Mouse (Mus musculus): ENCODE results near the gene Utp4.
"Not testable (repeated sequence)": the region's sequence is repeated elsewhere in the genome, so short reads cannot be mapped to it uniquely, and the experiment has no call there.

Utp4 gene

DNA sequence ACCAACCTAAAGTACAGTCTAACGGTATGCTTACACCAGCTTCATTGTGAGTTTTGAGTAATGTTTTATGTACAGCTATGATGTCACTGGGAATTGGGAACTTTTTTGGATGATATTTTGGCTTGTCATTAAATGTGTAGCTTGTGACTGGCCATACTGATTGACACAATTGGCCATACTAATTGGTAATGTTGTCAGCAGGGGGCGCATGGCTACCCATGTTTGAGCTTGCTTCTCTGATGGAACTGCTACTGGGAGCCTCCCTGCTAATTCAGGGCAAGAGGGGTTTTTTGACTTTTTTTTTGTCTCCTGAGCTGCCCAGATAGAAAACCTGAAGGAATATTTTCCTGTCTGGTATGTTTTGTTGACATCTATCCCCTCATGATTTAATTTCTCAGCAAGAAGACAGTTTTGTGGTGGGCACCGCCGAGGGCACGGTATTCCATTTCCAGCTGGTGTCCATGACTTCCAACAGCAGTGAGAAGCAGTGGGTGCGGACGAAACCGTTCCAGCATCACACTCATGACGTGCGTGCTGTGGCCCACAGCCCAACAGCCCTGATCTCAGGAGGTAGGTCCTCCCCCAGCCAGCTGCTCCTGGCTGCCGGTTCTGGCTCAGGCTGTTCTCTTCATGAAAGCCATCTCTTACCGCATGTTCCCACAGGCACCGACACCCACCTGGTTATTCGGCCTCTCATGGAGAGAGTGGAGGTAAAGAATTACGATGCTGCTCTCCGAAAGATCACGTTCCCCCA is 12.5 kb downstream of the Utp4 start:
- DNase-seq (ENCODE audit: low spot score), result peak; percentile 75

DNA sequence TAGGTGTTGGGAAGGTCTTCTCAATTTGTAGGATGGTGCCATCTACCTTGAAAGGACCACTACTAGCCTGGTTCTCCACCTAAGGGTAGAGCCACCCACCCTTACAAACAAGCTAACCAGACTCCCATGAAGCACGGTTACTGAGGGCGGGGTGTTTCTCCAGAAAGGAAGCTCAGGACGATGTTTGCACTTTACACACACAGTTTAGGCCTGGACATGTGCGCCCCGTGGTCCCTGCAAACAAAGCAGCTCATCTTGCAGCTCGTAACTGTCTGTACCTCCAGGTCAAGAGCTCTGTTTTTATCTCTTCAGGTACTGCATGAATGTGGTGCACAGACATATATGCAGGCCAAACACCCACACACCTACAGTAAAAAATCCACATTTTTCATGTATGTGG is 13.2 kb downstream of the Utp4 start:
- DNase-seq (ENCODE audit: low spot score), result no peak

DNA sequence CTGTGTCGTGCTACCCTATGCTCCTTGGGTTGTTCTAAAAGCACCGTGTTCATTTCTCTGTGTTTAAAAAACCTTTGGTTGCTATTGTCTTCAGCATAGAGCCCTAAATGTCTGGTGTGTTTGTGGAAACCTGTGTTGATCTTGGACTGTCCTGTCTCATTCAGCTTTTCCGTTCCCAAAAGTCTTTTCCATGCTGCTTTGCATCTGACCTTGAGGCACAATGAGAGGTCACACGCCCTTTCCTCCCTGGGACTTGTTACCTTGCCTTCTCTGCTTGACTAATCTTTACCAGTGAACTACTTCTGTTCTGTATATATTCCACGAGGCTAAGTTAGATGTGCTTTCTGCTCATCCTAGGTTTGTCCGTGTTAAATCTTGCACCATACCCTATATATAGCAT is 14.0 kb downstream of the Utp4 start:
- no peak for DNase-seq (ENCODE audit: low spot score)

DNA sequence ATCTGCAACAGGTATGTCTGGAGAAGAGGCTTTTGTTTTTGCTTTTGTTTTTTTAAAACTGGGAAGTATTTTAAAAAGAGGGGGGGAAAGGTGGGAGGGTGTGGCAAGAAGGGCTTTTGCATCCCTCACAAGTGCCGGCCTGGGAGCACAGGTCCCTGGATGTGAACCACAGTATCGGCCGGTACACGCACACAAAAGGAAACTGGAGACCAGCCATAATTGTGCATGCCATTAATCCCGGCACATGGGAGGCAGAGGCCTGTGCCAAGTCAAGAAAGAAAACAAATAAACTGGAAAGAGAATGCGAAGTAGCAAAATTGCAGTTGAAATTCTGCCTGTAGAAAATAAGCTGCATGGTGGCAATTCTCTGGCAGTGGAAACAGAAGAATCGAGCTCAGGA is 14.9 kb downstream of the Utp4 start:
- DNase-seq (ENCODE audit: low spot score), result no peak

DNA sequence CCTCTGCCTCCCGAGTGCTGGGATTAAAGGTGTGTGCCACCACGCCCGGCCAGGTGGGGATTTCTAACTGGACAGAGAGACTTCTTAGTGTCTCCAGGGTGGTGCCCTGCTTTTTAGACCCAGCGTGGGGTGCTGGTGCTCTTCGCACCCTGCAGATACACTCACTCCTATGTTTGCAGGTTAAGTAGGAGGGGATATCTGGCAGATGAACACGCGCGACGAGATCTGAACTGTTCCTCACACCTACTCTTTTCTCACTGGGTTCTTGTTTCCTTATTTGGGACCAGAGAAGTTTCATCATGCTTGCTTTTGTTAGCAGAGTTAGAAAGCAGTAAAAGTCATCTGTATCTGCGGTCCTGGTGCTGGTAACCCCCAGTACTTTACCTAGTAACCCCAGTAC is 20.2 kb downstream of the Utp4 start:
- DNase-seq (ENCODE audit: low spot score), result no peak

DNA sequence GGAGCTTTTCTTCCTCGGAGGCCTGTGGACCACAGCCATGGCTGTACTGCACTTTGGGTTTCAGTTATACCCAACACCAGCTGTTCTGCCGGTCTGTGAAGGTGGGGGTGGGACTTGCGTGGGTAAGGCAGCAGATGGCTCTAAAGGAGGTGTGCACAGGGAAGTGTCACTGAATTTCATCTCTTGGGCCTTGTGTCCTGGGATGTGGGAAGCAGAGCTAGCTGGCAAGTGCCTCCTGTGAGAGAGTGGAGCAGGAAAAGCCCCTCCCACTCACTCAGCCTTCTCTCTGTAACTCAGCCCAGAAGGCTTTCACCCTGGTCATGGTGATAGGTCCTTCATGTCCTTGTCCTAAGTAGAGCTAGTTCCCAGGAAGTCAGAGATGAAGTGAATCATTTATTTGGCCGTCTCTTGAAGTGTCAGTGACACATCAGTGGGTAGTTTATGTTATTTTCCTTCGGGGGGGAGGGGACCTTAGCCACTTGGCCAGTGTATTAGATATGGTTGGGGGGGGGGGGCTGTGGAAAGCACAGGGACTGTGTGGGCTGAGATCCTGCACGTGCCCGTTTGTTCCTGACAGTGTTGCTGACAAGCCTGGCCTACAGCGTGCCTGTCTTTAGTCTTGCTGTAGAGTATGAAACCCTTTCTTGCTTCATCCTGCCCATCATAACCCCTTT is 26.4 kb downstream of the Utp4 start:
- no peak for DNase-seq (ENCODE audit: low spot score)

DNA sequence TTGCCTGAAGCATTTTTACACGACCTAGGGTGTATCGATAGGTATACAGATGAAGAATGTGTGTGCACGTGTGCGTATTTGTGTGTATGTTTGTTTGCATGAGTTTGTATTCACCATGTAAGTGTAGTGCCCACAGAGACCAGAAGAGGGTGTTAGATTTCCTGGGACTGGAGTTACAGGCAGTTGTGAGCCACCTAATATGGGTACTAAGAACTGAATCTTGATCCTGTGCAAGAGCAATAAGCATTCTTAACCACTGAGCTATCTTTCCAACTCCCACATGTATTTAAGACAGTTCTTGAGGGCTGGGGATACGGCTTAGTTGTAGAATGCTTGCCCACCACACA is 26.9 kb downstream of the Utp4 start:
- no peak for DNase-seq (ENCODE audit: low spot score)

DNA sequence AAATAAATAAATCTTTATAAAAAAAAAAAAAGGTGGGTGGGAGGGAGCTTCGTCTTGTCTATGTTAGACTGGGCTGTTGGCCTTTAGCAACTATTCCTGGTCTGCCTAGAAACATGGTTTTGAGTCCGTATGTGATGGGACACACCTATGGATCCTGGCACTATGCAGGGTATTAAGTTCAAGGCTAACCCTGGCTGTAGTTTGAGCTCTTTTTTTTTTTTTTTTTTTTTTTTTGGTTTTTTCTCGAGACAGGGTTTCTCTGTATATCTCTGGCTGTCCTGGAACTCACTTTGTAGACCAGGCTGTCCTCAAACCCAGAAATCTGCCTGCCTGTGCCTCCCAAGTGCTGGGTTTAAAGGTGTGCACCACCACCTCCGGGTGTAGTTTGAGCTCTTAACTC is 30.6 kb downstream of the Utp4 start:
- DNase-seq (ENCODE audit: low spot score), result no peak

DNA sequence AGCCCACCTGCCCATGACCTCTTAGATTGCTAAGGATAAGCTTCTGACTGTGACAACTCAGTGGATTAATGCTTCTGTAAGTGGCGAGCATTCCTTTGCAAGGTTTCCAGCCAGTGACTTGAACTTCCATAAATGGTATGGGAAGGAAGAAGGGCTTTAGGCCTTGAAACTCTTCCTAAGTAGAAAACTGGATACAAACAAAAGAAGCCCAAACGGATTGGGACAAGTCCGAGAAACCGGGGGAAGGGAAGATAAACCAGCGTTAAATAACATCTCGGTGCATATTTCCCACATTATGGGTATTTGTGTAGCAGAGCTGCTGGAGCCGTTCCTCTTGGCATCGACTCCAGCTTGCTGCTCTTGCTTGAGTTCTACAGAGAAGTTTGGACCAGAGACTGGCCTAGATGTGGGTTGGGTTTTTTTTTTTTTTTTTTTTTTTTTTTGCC is 31.5 kb downstream of the Utp4 start:
- DNase-seq (ENCODE audit: low spot score), result no peak

DNA sequence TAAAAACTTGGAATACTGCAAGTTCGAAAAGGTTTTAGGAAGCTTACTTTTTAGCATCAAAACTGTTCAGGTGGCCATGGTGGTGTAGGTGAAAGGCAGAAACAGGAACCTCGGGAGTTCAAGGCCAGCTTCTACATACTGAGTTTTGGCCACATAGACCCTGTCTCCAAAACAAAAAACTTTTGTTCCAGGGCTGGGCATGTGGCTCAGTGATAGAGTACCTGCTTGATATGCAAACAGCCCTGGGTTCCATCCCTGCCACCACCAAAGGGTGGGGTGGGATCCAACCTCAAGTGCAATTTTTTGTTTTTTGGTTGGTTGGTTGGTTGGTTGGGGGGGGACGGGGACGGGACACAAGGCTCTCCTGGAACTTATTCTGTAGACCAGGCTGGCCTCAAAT is 32.0 kb downstream of the Utp4 start:
- DNase-seq (ENCODE audit: low spot score), result no peak

DNA sequence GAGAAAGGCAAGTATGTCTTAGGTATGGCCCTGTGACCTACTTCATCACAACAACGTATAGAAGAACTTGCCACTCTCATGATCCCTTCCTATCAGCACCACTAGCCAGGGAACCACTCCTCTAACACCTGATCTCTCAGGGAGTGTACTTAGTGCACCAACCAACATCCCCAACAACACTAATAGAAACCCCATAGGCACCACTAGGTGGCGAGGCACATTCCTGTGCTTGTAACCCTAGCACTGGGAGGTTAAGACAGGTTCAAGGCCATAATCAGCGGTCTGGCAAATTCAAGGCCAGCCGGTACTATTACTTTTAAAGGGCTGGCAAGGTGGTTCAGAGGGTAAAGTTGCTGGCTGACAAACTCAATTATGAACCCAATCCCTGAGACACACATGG is 33.8 kb downstream of the Utp4 start:
- peak; percentile 58 for DNase-seq (ENCODE audit: low spot score)

DNA sequence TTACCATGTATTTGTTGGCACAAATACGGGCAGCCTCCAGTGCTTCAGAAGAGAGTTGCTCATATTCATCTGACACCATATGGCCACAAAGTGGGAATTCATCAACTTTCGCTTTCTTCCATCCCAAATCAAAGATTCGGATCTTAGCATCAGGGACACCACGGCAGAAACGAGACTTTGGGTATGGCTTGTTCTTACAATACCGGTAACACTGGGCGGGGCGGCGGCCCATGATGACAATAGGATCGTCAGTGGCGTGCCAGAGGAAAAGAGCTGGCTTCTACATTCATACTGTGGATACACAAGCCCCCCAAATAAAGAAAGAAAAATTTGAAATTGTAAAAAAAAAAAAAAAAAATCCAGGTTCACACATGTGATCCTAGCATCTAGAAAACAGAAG is 34.7 kb downstream of the Utp4 start:
- not testable (repeated sequence) for DNase-seq (ENCODE audit: low spot score)

DNA sequence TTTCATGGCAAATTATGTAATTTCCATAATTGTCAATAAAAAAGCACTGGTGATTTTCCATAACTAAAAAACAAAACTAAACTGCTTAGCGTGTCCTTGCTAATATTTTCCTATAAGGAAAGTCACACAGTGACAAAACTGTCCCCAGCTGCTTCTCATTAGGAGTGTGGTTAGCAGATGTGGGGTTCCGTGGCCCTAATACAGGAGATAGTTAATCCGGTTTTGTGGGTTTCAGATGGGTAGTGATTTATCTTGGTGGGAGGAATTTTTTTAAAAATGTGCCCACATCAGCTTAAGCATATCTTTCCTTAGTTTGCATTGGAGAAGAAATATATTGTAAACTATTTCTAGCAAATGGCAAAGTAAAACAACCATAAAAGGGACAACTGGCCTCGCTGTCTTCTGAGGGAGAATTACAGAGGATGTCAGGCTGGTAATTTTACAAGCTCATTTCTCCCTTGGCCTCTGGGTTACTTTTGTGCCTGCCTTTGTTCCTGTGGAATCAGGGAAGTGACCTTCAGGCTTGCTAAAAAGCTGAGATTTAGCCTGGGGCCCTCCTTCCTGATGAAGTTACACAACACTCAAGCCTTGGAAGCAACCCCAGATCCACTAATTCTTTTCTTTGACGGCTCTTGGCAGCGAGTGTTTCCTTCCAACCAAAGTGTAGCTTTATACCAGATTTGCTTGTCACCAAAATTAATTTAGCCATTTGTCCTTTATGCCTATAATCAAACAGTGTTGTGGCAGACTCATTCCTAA is 35.9 kb downstream of the Utp4 start:
- peak; percentile 25 for DNase-seq (ENCODE audit: low spot score)

DNA sequence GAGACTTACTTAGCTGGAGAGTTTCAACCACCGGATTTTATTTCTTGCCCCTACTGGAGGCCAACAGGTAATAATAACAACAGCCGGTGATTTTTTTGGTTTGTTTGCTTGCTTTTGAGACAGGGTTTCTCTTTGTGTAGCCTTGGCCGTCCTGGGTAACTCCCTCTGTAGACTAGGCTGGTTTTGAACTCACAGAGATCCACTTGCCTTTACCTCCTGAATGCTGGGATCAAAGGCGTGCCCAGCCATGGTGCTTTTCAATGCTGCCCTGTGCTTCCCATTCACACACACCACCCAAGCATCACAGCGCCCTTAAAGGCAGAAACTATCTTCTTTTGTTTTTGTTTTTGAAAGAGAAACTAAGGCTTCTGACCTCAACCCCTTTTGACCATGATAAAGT is 36.5 kb downstream of the Utp4 start:
- DNase-seq (ENCODE audit: low spot score), result no peak

DNA sequence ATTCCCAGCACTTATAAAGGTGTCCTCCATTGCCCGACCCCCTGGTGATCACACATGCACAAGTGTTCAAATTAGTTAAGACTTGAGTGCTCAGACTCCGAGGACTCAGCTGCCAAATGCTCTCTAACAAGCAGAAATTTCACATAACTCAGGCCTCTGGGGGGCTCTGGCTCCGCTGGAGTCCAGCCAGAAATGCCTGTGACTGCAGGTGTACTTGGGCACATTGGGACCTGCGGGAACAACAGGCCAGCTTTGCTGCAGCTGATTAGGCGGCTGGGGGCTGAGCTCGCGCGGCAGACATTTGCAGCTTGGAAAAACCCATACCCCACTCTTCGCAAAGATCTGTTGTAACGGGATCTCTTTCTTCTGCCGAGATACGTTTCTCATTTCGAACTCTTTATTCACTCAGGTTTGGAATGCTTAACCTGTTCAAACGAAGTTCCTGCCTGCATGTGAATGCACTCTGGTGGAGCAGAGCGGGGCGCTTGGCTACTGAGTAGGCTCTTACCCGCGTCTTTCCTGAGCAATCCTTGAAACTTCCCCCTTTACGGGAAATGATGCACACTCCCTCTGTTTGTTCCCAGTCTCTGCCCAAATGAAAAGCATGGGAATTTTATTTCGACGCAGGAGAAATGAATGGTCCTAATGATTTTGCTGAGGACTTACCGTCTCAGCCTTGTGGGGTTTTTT is 39.1 kb downstream of the Utp4 start:
- peak; percentile 29 for DNase-seq (ENCODE audit: low spot score)

DNA sequence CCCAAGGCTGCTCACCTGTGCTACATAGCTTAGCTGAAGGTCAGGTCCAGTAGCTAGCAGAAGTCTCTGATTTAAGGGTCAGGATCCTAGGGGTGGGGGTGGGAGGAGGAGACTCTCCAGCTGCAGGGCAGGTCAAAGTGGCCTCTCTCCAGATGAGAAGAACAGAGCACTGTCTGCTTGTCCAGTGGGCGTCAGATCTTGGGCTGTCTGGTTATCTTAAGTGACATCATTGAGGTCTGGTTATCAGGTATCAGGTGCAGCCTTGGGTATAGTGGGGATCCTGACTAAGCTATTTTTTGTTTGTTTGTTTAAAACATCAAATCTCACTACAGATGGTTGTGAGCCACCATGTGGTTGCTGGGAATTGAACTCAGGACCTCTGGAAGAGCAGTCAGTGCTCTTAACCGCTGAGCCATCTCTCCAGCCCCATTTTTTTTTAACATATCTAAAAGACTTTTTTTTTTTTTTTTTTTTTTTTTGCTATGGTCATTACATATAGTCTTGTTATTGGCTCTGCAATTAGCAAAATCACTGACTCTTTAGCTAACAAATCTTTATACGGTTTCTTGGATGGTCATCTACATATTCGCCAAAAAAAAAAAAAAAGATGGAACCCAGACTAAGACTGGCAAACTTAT is 40.2 kb downstream of the Utp4 start:
- no peak for DNase-seq (ENCODE audit: low spot score)

DNA sequence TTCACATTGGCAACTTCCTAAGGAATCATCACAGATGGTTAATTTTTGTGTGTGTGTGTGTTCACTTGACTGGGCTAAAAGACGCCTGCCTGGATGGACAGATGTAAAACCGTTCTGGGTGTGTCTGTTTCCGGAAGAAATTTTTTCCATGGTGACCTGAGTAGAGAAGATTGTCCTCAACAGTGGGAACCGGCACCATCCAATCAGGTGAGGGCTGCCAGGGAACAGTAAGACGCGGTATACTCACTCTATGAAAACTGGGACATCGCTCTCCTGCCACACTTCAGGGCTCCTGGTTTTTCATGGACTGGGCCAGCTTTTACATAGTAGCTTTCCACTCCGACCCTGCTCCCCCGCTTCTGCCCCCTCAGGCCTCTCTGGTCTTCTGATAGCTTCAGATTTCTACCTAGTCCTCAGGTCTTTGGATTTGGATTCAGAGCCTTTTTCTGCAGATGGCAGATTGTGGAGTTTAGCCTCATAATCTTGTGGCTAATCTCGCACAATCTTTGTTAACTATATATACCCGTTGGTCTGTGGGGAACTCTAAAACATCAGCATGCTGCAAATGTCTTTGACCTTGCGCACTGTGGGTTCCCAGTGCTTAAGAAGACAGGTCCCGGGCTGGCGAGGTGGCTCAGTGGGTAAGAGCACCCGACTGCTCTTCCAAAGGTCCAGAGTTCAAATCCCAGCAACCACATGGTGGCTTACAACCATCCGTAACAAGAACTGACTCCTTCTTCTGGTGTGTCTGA is 41.0 kb downstream of the Utp4 start:
- no peak for DNase-seq (ENCODE audit: low spot score)

DNA sequence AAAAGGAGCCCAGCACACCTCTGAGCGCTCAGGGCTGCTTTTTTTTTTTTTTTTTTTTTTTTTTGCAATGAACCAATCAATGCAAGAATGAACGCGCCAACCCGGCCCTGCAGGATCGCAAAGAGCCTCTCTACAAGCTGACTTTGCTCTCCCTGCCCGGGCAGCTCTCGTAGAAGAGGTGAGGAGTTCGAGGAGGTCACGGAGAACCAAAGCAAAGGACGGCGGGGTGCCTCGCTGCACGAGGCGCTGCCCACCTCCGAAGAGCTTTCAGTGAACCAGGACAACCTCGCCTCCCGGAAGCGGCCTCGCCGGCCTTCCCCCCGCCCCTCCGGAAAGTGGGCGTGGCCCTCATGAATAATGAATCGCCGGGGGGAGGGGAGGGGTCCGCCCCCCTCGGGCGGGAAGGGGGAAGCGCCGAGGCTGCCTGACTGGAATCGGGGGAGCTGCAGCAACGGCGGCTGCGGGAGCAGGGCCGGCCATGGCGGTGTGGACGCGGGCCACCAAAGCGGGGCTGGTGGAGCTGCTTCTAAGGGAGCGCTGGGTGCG is 42.0 kb downstream of the Utp4 start, which contains the start of gene Sntb2:
Gene Sntb2, plus strand, starts transcription at position 427 of the 546 bp plus-strand sequence.
- peak; percentile 93 for DNase-seq (ENCODE audit: low spot score)

DNA sequence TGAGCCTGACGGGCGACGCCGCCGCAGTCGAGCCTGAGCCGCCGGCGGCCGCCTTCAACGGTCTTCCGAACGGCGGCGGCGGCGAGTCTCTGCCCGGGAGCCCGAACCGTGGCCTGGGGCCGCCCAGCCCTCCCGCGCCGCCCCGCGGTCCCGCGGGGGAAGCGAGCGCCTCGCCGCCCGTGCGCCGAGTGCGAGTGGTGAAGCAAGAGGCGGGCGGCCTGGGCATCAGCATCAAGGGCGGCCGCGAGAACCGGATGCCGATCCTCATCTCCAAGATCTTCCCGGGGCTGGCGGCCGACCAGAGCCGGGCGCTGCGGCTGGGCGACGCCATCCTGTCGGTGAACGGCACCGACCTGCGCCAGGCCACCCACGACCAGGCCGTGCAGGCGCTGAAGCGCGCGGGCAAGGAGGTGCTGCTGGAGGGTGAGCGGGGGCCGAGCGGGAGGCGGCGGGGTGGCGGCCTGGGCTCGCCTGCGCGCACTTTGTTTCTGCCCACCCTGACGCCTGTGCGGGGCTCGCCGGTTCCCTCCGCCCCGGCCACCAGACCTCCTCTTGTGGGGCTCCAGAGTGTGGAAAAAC is 42.6 kb downstream of the Utp4 start:
- DNase-seq (ENCODE audit: low spot score), result peak; percentile 57

DNA sequence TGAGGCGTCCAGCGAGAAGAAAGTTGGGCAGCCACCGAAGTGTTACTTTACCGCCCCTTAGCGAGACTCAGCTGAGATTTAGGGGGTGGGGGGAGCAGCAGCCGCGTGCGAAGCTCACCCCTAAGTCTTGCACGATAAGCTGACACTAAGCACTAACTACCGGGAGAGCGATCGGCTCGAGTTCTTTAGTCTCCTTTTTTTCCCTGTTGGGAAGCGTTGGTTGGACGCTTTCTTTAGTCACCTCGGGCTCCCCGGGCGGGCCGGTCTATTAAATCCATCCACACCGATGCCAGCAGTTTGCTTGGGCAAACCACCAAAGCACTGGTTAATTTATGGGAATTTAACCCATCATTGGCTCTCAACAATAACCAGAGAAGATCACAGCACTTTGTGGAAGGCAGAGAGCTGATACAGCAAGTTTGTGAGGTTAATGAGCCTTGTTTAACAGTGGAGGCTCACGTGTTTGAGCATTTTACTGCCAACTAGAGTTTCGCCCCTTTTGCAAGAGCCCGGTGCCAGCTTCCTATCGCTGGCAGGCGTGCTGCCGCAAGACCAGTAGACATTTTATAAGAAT is 43.1 kb downstream of the Utp4 start:
- DNase-seq (ENCODE audit: low spot score), result peak; percentile 56
